Mouse (Mus musculus) retina, embryonic 14.5 days (tissue): ENCODE data around the gene Ppm1n.

Experiments
- DNase-seq: peaks from one replicate; pipeline ENCODE4 v3.0.0-alpha.2; 2015; ENCODE audit warnings: low spot score

The Ppm1n gene

DNA sequence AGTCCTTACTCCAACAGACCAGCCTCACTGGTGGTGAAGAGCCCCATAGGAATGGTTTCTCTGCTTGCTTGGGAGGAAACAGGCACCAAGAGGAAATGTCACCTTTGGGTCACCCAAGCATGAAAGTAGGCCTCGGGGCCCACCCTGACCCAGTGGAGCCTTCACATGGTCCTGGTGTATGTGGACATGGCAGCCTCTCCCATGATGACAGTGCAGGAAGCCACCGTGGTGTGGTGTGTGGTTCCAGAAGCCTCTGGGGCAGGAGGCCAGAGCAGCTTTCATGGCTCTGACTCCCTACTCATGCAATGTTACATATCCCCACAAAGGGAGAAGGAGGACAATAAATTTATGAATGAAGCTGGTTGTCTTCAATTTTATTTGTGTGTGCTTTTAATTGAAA lies 32.4 kb downstream of the Ppm1n start:
- no peak for DNase-seq

DNA sequence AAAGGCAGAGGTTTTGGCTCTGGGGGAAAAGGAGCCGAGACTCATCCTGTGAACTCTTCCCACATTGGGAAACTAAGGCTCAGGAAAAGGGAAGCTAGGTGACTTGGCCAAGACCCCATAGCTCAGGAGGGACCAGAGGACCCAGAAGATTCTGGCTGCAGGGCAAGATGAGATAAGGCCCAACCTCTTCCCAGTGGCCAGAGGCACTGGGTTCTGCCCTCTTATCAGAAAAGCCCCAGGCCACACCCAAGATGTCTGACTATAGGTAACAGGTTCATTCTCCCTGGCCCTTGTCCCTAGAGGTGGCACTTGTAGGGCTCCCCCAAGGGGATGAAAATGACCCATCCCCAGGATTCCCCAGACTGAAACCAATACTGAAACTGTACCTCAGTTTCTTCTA lies 33.0 kb downstream of the Ppm1n start:
- DNase-seq, result no peak

- DNase-seq, result no peak
Measured at GRCm38 (mm10) chr7:19245083-19245482, 34.8 kb downstream of the Ppm1n start.

GRCm38 (mm10) chr7:19243858-19244257 lies 36.0 kb downstream of the Ppm1n start:
- no peak for DNase-seq

- DNase-seq, result no peak
Measured at GRCm38 (mm10) chr7:19242005-19242404, 37.9 kb downstream of the Ppm1n start.

DNA sequence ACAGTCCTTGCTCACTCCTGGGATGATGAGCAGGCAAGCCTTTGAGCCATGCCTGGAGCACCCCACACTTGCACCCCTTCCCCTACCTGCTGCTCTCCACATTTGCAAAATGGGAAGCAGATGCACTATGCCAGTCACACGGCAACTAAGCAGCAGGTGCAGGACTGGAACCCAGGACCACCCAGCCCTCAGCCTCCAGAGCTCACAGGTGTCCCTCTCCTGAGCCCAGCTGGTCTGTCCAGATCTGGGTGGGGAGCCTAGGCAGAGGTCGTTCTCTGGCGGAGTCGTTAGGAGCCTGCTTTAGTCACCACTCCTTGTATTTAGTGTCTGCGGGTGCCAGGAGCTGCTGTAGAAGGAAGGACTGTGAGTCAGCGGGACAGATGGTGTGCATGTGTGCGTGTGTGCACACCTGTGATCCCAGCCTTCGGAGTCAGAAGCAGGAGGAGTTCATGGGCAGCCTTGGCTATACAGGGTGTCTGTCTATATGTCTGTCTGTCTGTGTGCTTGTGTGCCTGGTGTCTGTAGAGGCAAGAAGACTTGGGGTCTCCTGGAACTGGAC lies 38.9 kb downstream of the Ppm1n start:
- DNase-seq, result no peak

GRCm38 (mm10) chr7:19239986-19240385 lies 39.9 kb downstream of the Ppm1n start:
- DNase-seq, result no peak

DNA sequence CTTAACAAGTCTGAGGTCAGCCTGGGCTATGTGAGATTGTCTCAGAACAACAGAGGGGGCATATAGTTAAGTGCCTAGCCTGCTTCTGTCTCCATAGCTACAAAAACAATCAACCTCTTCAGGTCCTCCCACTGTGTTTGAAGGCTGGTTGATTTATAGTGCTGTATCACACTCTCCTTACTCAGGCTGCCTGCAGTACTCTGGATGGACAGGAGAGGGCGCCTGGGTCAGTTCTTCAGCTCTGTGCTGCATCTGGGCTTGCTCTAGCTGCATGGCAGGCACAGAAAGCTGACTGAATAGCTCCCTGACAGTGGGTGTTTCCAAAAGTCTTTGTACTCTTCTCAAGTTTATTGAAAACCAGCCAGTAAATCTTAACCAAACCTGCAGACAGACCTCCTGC lies 40.4 kb downstream of the Ppm1n start:
- DNase-seq, result peak; percentile 96

GRCm38 (mm10) chr7:19238344-19238743 lies 41.5 kb downstream of the Ppm1n start:
- no peak for DNase-seq

DNA sequence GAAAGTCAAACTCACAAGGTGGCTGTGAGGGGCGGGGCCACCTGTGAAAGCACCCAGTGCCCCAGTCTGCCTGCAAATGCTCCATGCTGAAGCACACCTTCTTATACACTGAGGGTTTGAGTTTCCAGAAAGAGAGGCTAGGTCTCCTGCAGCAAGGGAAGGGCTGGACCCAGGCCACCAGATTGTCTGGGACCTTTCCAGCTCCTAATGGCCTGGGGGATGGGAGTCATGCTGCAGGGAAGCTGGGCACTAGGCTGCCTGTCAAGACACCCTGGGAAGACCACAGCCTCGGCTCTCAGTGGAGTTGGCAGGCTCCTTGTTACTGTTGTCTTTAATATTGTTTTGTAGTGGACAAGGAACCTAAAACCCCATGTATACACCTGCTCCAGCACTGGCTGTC lies 43.5 kb downstream of the Ppm1n start:
- DNase-seq, result no peak

- no peak for DNase-seq
Measured at GRCm38 (mm10) chr7:19235092-19235671, 44.7 kb downstream of the Ppm1n start.

- no peak for DNase-seq
Measured at GRCm38 (mm10) chr7:19234652-19235051, 45.2 kb downstream of the Ppm1n start.

DNA sequence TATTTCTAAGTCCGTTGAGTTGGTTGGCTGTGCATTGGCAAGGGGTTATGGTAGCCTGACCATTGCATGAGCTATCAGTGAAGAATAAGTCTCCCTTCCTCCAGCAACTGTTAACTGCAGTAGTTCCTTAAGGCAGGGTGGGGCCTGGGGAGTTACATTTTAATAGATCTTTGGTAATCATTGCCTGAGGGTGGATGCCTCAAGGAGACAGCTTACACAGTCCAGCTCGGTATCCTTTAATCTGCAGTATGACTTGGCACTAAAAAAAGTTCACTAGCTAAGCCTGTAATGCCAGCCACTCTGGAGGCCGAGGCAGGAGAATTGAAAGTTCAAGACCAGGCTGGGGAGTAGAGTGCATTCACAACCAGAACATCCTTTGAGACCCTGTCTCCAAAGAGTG lies 48.0 kb downstream of the Ppm1n start:
- no peak for DNase-seq

- no peak for DNase-seq
Measured at GRCm38 (mm10) chr7:19230899-19231298, 49.0 kb downstream of the Ppm1n start.

DNA sequence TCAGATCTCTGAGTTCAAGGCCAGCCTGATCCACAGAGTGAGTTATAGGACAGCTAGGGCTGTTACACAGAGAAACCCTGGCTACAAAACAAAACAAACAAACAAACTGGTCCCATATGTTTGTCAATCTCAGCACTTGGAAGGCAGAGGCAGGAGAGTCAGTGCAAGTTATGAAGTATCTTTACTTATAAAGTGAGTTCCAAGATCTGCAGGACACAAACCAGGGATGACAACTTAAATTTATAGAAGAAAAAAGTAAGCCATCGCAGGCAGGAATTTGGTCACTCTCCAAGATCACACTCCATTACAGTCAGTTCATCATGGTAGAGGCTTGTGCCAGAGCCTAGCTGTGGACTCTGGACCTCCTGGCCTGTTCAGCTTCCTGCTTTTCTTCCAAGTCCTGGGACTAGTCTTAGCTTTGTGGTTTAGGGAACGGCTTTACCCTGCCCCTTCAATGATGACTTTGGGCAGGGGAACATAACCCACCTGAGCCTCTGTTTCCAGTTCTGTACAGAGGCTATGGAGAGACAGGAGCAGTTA lies 49.8 kb downstream of the Ppm1n start:
- DNase-seq, result no peak

GRCm38 (mm10) chr7:19229404-19229803 lies 50.5 kb downstream of the Ppm1n start:
- no peak for DNase-seq

DNA sequence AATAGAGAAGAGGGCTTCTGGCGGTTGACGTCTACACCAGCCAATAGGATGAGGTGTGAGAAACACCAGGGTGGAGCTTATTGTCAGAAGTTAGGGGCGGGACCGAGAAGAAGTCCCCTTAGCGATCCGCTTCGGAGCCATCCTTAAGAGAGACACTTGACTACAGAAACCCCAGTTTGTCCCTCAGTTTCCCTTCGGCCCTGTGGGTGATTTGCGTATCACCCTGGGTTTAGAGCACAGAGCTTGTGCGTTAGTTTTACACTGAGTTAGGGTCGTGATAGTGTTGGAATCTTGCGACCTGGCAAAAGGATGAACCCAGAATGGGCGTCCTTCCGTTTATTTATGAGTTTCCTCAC lies 51.1 kb downstream of the Ppm1n start:
- no peak for DNase-seq

DNA sequence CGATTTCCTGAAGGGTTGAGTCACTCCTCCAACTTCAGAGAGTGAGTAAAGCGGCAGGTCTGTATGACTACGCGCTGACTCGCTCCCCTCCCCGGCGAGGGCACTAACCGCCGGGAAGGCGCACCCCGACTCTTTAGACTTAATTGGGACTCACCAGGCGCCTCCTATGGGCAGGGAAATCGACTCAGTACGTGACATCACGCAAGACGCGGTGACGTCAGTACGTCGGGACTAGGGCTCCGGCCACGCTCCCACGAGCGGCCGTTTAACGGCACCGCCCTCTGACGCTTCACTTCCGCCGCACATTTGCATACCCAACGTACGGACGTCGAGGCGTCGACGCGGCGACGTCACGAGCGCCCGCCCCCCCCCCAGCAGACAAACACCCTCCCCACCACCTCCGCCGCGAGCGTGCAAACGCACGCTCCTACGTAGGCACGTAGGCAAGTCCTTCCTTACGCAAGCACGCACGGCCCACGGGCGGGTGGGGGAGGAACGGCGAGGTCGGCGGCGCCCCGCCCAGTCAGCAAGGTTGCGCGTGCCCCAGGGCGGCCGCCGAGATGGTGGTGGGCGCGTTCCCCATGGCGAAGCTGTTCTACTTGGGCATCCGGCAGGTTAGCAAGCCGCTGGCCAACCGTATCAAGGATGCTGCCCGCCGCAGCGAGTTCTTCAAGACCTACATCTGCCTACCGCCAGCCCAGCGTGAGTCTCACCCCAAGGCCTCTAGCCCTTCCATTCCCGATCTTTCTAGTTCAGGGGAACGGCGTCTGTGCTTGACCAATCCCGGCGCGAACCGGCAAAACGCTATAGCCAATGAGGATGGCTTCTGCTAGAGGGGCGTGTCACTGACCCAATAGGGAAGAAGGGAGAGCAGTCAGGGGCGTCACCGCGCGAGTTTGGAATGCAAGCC lies 51.7 kb downstream of the Ppm1n start, which contains the start of gene Opa3:
Gene Opa3 (plus strand): TSS at position 452 of the 910 bp plus-strand sequence.
- peak; percentile 99 for DNase-seq

- DNase-seq, result no peak
Measured at GRCm38 (mm10) chr7:19226817-19227797, 52.8 kb downstream of the Ppm1n start.
